Mouse (Mus musculus) olfactory bulb, adult 2 months (tissue): ENCODE results near the gene H2al1f.
"Not testable (repeated sequence)": the region's sequence is repeated elsewhere in the genome, so short reads cannot be mapped to it uniquely, and the experiment has no call there.

Source experiments
- CTCF ChIP-seq: fragments of 200-500 bp; IDR thresholded peaks from 2 replicates; pipeline ENCODE4 v1.5.1; 2012; ENCODE audit warnings: low read depth, mild to moderate bottlenecking, low read length, moderate library complexity; ENCODE audit not compliant: insufficient read depth
- POLR2A ChIP-seq: fragments of 200-500 bp; IDR thresholded peaks from 2 replicates; pipeline ENCODE4 v1.6.1; 2012; ENCODE audit warnings: mild to moderate bottlenecking, low read depth, low read length, moderate library complexity; ENCODE audit not compliant: insufficient read depth

DNA sequence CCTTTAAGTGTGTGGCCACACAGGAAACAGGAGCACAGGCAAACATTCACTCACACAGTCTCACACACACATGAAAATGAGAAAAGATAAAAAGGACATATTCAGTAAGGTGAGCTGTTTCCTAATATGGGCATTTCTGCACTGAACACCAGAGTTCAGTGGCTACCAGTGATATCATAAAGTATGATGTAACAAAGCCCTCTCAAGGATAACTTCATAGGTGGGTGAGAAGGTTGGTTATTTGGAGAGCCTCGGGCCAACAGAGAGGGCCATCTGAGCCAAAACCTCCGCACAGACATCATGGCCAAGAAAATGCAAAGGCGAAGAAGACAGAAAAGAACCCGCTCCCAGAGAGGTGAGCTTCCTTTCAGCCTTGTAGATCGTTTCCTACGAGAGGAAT, at the start of gene H2al1f:
- TF ChIP-seq CTCF, POLR2A: not testable (repeated sequence)
